Mouse (Mus musculus): ENCODE results near the gene Fam43b.

DNA sequence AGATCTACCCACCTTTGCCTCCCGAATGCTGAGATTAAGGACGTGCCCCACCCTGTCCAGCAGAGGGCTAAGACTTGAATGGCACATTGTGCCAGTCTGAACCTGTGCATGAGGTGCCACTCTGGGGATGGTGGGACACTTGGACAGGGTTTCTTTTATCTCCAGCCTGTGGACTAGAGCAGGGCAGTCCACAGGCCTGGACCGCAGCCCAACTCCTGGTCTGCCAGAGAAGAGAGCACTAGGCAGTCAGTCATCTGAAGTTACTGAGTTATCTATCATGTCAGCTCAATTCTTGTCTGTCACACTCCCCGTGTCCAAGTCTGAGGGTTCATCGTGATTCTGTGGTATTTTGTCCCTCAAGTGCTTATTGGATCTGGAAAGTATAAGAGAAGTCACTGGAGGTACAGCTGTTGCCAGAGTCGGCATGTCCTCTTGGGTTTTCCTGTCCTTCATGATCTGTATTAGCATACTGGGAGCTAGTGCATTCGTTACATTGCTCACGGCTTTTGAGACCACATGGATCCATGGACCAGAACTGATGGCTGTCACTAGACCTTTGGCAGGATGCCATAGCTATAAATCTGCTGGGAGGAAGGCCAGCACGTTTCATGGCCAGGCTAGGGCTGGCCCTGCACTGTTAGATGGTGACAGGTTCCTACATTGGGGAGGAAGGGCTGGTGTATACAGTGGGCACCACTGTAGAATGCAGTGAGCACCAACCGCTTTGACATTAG is 42.7 kb downstream of the Fam43b start:
- TF ChIP-seq MAFK (IDR thresholded peaks at IDR 0.05; ENCODE audit: insufficient read depth, low read depth, low read length) (no peak), CHD2 (IDR thresholded peaks at IDR 0.05; ENCODE audit: low read depth, low read length) (no peak), ZNF384 (IDR thresholded peaks at IDR 0.05; ENCODE audit: low read depth, low read length) (no peak), ZC3H11A (IDR thresholded peaks at IDR 0.05; ENCODE audit: borderline replicate concordance, low read depth, low read length) (no peak), HCFC1 (IDR thresholded peaks at IDR 0.05; ENCODE audit: borderline replicate concordance, insufficient read depth, low read length) (no peak)
